Mouse (Mus musculus) lung, embryonic 14.5 days (tissue): Measurements from ENCODE around the gene Syp. TPM values are rescaled to one million over a fixed set of nuclear protein-coding genes. Genes with fewer than 3 reads are reported as not detected.

Experiments used
- ATAC-seq: fragments of 200-750 bp; cut with Nextera tagmentation; 2 replicates; pipeline ENCODE4 v1.8.0; 2017; ENCODE audit warnings: mild to moderate bottlenecking, moderate TSS enrichment, moderate library complexity; ENCODE audit not compliant: insufficient read depth
- DNase-seq: peaks from one replicate; pipeline ENCODE4 v3.0.0-alpha.2; 2015
- H3K27ac ChIP-seq: fragments of 300-500 bp; sonication (generic); 2 replicates; pipeline ENCODE4 v1.5.1; 2014; ENCODE audit warnings: low read depth, mild to moderate bottlenecking, moderate library complexity
- H3K27me3 ChIP-seq: fragments of 300-500 bp; sonication (generic); 2 replicates; pipeline ENCODE4 v1.6.1; 2014; ENCODE audit warnings: low read length, control low read depth; ENCODE audit not compliant: insufficient read depth
- H3K36me3 ChIP-seq: fragments of 300-500 bp; sonication (generic); 2 replicates; pipeline ENCODE4 v1.6.1; 2014; ENCODE audit warnings: control low read depth; ENCODE audit not compliant: insufficient read depth
- H3K4me1 ChIP-seq: fragments of 300-500 bp; sonication (generic); 2 replicates; pipeline ENCODE4 v1.6.1; 2014; ENCODE audit warnings: antibody characterized with exemption, control low read depth; ENCODE audit not compliant: insufficient read depth
- H3K4me2 ChIP-seq: fragments of 300-500 bp; sonication (generic); 2 replicates; pipeline ENCODE4 v1.6.1; 2014; ENCODE audit warnings: mild to moderate bottlenecking
- H3K4me3 ChIP-seq: fragments of 300-500 bp; sonication (generic); 2 replicates; pipeline ENCODE4 v1.5.1; 2014; ENCODE audit warnings: low read depth, low read length
- H3K9ac ChIP-seq: fragments of 300-500 bp; sonication (generic); 2 replicates; pipeline ENCODE4 v1.6.1; 2014
- H3K9me3 ChIP-seq: fragments of 300-500 bp; sonication (generic); 2 replicates; pipeline ENCODE4 v1.6.1; 2016; ENCODE audit warnings: low read depth, low read length, control low read depth
- CTCF ChIP-seq: IDR thresholded peaks from 2 replicates; pipeline ENCODE4 v1.5.1; 2016; ENCODE audit warnings: antibody characterized with exemption, low read depth
- WGBS: fragments of 180-500 bp; shearing (Covaris S2); extraction: QIAGEN DNeasy Blood & Tissue Kit; methylation state at CpG from one replicate; pipeline ENCODE4 v1.1.7; 2014; 5-methylcytosine and 5-hydroxymethylcytosine counted together
- polyA plus RNA-seq: library from polyadenylated mRNA; unstranded; fragments of >200 nt; fragmentation: Nextera tagmentation; extraction: Ambion mirVana; gene quantifications from 2 replicates; pipeline ENCODE4 v1.2.1, GENCODE M21; 2014

The Syp gene
- 0.88 and 0.97 TPM in 2 replicates for polyA plus RNA-seq

DNA sequence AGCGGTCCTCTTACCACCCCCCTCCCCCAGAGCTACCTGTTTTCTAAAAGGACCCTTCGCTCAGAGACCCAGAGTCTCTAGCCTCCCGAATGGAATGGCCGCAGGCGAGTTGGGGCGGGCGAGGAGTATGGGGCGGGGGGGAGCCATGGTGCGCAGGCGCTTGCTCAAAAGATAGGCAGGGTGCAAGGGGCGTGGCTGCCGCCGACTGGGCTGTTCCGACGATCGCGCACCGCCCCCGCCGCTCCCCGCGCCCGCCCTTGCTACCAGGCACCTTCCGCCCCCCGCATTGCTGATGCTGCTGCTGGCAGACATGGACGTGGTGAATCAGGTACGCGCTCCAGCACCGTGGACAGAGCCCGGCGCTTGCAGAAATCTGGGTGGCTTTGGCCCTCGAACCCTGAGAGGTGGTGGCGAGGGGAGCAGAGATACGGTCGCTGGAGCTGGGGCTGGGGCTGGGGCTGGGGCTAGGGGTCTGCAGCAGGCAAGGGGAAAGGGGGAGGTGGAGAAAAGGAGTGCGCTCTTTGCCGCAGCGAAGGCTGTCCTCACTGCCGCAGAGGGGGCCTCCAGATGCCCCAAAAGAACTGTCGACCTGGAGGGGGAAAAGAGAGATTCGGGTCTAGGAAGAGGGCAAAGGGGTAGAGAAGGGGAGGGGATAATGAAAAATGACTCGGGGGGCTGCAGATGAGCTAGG, at the start of gene Syp:
Syp (plus strand) TSS at position 71 of the 691 bp plus-strand sequence.
- WGBS, result 9% methylated on average over 38 of the region's 42 CpGs
- no peaks in the 10 kb centered on the region for H3K27me3 ChIP-seq
- no peak within 1 kb of the TSS for H3K9ac ChIP-seq
- peak within 1 kb of the TSS; percentile 52 for H3K4me2 ChIP-seq
- H3K4me3 ChIP-seq, result peak within 1 kb of the TSS; percentile 27
- H3K36me3 ChIP-seq, result no peaks in the 10 kb centered on the region
- ATAC-seq (peak; percentile 78), DNase-seq (peak; percentile 83)
- no peaks in the 10 kb centered on the region for H3K4me1 ChIP-seq
- no peak for TF ChIP-seq CTCF
- no peaks in the 10 kb centered on the region for H3K9me3 ChIP-seq
- H3K27ac ChIP-seq, result no peak within 1 kb of the TSS

DNA sequence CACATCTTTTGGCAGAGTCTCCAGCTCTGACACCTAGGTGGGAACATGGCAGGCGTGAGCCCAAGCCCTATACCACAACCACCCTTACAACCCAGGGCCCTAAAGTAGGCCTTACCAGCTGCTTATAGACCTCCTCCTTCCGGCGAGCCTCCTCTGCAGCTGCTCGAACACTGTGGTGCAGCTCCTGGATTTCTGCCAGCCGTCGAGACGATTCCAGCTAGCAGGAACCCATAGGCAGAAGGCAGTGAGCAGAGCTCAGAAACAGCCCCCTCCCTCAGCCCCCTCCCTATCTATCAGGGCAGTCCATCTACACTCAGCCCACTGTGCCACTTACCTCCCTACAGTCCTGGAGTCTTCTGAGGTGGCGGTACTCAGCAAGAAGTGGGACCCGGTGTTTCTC, 42.9 kb upstream of the Syp start:
- no peak for TF ChIP-seq CTCF
- 68% methylated on average over 9 of the region's 9 CpGs for WGBS
- H3K4me1 ChIP-seq, result no peaks in the 10 kb centered on the region

DNA sequence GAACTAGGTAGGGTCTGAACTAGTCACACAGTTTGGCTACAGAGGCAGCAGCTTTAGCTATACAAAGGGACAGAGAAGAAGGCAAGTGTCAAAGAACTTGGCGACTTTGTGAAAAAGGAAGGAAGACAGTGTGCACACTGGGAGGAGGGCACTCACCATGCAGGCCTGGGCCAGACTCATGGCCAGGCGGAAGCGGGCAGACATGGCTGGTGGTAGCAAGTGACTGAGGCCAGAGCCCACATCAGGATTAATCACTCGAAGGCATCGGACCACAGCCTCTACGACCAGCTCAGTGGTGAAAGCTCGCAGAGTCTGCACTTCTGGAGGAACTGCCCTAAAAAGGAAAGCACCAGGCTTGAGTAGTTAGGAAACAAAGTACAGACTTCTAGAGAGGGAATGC, 34.3 kb upstream of the Syp start:
- Histone ChIP-seq H3K4me2 (peak overlapping the region; percentile 62), H3K4me3 (no peak overlapping the region), H3K4me1 (no peaks in the 10 kb centered on the region), H3K9me3 (no peaks in the 10 kb centered on the region), H3K27ac (no peak overlapping the region), H3K36me3 (peaks cover 8% of the 10 kb centered on the region; the same call in 1 of the 2 replicates), H3K27me3 (no peaks in the 10 kb centered on the region), H3K9ac (no peak overlapping the region)
- ATAC-seq (no peak), DNase-seq (no peak)
- TF ChIP-seq CTCF, result no peak
- 81% methylated on average over 7 of the region's 7 CpGs for WGBS

More for the DNA sequence above, 42.9 kb upstream of the Syp start:
- Histone ChIP-seq H3K9me3 (no peaks in the 10 kb centered on the region), H3K4me3 (no peak overlapping the region), H3K27me3 (no peaks in the 10 kb centered on the region), H3K9ac (no peak overlapping the region), H3K4me2 (no peak overlapping the region), H3K36me3 (peaks cover 14% of the 10 kb centered on the region; the same call in 1 of the 2 replicates), H3K27ac (no peak overlapping the region)
- DNase-seq (no peak), ATAC-seq (no peak)

DNA sequence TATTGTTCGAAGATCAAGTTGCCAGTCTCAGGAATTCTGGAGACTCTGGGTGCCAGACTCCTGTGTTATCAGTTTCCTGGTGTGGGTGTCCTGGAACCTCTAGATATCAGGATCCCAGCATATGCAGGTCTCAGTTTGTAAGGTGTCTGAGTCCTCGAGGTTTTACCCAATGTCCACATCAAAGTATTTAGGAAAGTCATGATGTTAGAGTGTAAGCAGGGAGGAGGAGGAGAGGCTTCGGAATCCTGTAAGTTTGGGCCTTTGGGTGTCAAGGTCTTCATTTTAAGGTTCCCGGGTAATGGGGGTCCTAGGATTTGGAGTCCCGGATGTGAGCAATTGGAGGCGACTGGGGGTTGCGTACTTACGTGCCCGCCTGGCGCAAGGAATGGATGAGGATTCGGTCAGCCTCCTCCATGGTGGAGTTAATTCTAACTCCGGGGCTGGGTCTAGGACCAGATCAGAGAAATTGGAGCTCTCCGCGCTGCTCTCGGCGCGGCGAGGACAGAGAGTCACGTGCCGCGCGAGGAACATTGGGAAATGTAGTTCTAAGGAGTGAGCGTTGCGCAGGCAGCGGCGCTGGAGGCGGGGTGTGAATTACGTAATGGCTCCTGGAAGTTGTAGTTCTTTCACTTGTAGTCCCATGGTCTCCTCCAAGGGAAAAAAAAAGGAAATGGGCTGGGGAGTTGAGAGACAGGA, 33.2 kb upstream of the Syp start, which contains the start of gene Ccdc22:
Ccdc22 (minus strand) TSS at position 639 of the 696 bp plus-strand sequence.
- WGBS, result 17% methylated on average over 28 of the region's 28 CpGs

DNA sequence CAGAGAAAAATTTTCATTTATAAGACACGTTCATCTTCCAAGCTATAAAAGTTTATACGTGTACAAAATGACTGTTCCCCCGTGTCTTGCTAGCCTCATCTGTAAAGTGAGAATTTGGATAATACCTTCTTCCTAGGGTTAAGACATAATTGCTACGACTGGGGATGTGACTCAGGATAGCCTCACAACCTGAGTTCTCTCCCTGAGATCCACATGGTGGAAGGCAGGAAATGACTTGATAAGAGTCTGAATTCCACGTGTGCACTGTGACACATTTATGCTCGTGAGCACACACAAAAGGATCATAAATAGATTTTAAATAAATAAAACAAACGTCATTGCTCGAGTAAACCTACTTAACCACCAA, 32.7 kb upstream of the Syp start:
- DNase-seq (no peak), ATAC-seq (peak; percentile 36; the same call in 1 of the 2 replicates)
- H3K9me3 ChIP-seq, result no peaks in the 10 kb centered on the region
- H3K36me3 ChIP-seq, result no peaks in the 10 kb centered on the region
- WGBS, result 35% methylated on average over 8 of the region's 8 CpGs
- no peak overlapping the region for H3K4me3 ChIP-seq
- no peaks in the 10 kb centered on the region for H3K27me3 ChIP-seq
- H3K4me2 ChIP-seq, result peak overlapping the region; percentile 62
- H3K4me1 ChIP-seq, result no peaks in the 10 kb centered on the region
- no peak overlapping the region for H3K9ac ChIP-seq
- TF ChIP-seq CTCF, result no peak
- H3K27ac ChIP-seq, result no peak overlapping the region

More for the DNA sequence above, 33.2 kb upstream of the Syp start, which contains the start of gene Ccdc22:
- peak within 1 kb of the TSS; percentile 62 for H3K4me2 ChIP-seq
- H3K36me3 ChIP-seq, result no peaks in the 10 kb centered on the region
- H3K9ac ChIP-seq, result peak within 1 kb of the TSS; percentile 54
- H3K9me3 ChIP-seq, result no peaks in the 10 kb centered on the region
- H3K27ac ChIP-seq, result 0 out of 2 replicates have a peak within 1 kb of the TSS, but pooled peaks have one; percentile 30
- ATAC-seq (peak; percentile 98), DNase-seq (peak; percentile 95)
- no peak for TF ChIP-seq CTCF
- H3K4me1 ChIP-seq, result no peaks in the 10 kb centered on the region
- H3K4me3 ChIP-seq, result peak within 1 kb of the TSS; percentile 45
- H3K27me3 ChIP-seq, result no peaks in the 10 kb centered on the region

DNA sequence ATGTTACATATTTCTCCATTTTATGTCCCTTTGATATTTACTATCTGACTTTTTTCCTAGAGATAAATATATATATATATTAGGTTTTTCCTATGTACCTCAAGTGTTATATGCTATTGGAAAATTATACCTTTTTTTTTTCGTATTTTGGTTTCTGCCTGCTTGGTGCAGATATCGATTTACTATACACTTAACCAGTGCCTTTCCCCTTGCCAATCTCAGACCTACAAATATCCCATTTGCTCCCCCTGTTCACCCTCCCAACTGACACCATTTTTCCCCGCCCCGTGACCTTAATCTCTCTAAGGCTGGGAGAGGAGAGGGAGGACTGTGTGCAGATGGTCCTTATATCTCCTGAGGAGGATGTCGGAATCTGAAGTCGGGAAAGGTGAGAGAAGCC, 31.5 kb upstream of the Syp start, which contains the start of gene Cacna1f:
Cacna1f (plus strand) TSS at position 301 of the 400 bp plus-strand sequence.
- ATAC-seq, result no peak
- no peak within 1 kb of the TSS for H3K9ac ChIP-seq
- TF ChIP-seq CTCF, result no peak

DNA sequence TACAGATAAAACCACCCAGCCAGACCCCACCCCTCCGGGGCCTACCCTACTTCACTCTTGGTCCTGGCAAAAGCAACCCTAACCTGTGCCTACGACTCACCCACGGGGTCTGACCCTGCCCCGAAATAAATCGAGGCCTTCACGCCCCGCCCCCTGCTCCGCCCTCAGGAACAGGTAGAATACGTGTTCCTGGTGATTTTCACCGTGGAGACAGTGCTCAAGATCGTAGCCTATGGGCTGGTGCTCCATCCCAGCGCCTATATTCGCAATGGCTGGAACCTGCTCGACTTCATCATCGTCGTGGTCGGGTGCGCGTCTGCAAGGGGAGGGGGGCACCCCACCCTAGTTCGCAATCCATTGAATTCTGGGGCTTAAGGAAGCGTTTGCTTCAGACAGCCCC, 28.2 kb upstream of the Syp start:
- H3K9ac ChIP-seq, result peak overlapping the region; percentile 20
- no peaks in the 10 kb centered on the region for H3K4me1 ChIP-seq
- TF ChIP-seq CTCF, result no peak
- no peaks in the 10 kb centered on the region for H3K9me3 ChIP-seq
- 18% methylated on average over 21 of the region's 21 CpGs for WGBS
- no peak overlapping the region for H3K27ac ChIP-seq
- peak overlapping the region; percentile 35 for H3K4me3 ChIP-seq
- DNase-seq (no peak), ATAC-seq (no peak)
- no peaks in the 10 kb centered on the region for H3K27me3 ChIP-seq
- peak overlapping the region; percentile 66 for H3K4me2 ChIP-seq
- no peaks in the 10 kb centered on the region for H3K36me3 ChIP-seq

More for the DNA sequence above, 31.5 kb upstream of the Syp start, which contains the start of gene Cacna1f:
- Histone ChIP-seq H3K36me3 (no peaks in the 10 kb centered on the region), H3K9me3 (no peaks in the 10 kb centered on the region), H3K4me1 (no peaks in the 10 kb centered on the region), H3K4me3 (no peak within 1 kb of the TSS), H3K27ac (no peak within 1 kb of the TSS), H3K4me2 (no peak within 1 kb of the TSS), H3K27me3 (no peaks in the 10 kb centered on the region)
- WGBS, result 69% methylated on average over 6 of the region's 6 CpGs
- no peak for DNase-seq
